24 mouse cellular contexts compared by ENCODE assay signal in genomic region chr6:148577663-148578062, GRCm38 (mm10).
DNase-seq lines count a peak whose midpoint lies in the region; ATAC-seq and TF ChIP-seq lines count a peak whose summit lies in the region.
"Had no signal": no experiment of that assay in that cellular context is flagged by ENCODE, and none has a peak within 500 bp of the region (broad histone marks: within the 10 kb centered on the region; RNA-seq: fewer than 3 reads in every experiment).

No protein-coding gene starts in this region.

- no peak for DNase-seq in forebrain, postnatal 0 days
- no peak for DNase-seq in lung, postnatal 36 days
- DNase-seq in MEL-GATA-1-ER (ENCODE audit: extremely low read depth, low read depth) = peak; percentile 6
- DNase-seq in Muller cell, postnatal 12 days (ENCODE audit: inconsistent ontology term) = no peak
- DNase-seq: adrenal gland, postnatal 14 days; B cell, adult 2 months; cerebellum, adult 8-10 months; cerebellum, postnatal 36 days; gastrocnemius, postnatal 36 days; heart, postnatal 36 days; kidney, adult 2 months; kidney, postnatal 36 days; layer of hippocampus, postnatal 36 days; lung, adult 18-20 months; right cerebral cortex, postnatal 14 days; thymus, postnatal 4 days had no signal

- no peaks in the 10 kb centered on the region for H3K9me3 ChIP-seq in forebrain, postnatal 0 days (ENCODE audit: low read length)
- no peaks in the 10 kb centered on the region for H3K9me3 ChIP-seq in forebrain, embryonic 12.5 days
- H3K9me3 ChIP-seq in lung, embryonic 15.5 days = no peaks in the 10 kb centered on the region
- H3K9me3 ChIP-seq in midbrain, embryonic 16.5 days (replicated peaks; ENCODE audit: control insufficient read depth, low read length, poor library complexity, severe bottlenecking) = no peaks in the 10 kb centered on the region
- H3K9me3 ChIP-seq: limb, embryonic 13.5 days; midbrain, embryonic 12.5 days had no signal

- peaks cover 4% of the 10 kb centered on the region; the same call in 1 of the 2 replicates for H3K4me1 ChIP-seq in forebrain, postnatal 0 days (ENCODE audit: insufficient read depth)
- peaks cover 4% of the 10 kb centered on the region; the same call in 1 of the 2 replicates for H3K4me1 ChIP-seq in forebrain, embryonic 12.5 days
- H3K4me1 ChIP-seq in lung, embryonic 15.5 days = peaks cover 10% of the 10 kb centered on the region; the same call in 1 of the 2 replicates
- H3K4me1 ChIP-seq in midbrain, embryonic 16.5 days (ENCODE audit: control insufficient read depth, insufficient read depth, low read length) = 0 out of 2 replicates have a peak, but pooled peaks cover 2% of the 10 kb centered on the region
- H3K4me1 ChIP-seq: limb, embryonic 13.5 days; midbrain, embryonic 12.5 days had no signal

- no peaks in the 10 kb centered on the region for H3K36me3 ChIP-seq in forebrain, postnatal 0 days (ENCODE audit: insufficient read depth)
- no peaks in the 10 kb centered on the region for H3K36me3 ChIP-seq in forebrain, embryonic 12.5 days (replicated peaks)
- no peaks in the 10 kb centered on the region for H3K36me3 ChIP-seq in lung, embryonic 15.5 days
- no peaks in the 10 kb centered on the region for H3K36me3 ChIP-seq in midbrain, embryonic 16.5 days (ENCODE audit: control insufficient read depth, insufficient read depth, low read length)
- H3K36me3 ChIP-seq: limb, embryonic 13.5 days; midbrain, embryonic 12.5 days had no signal

- 86% methylated on average over 3 of the region's 3 CpGs for WGBS in forebrain, postnatal 0 days
- WGBS in forebrain, embryonic 12.5 days = 85% methylated on average over 3 of the region's 3 CpGs
- WGBS in lung, embryonic 15.5 days = 81% methylated on average over 3 of the region's 3 CpGs
- 86% methylated on average over 3 of the region's 3 CpGs for WGBS in midbrain, embryonic 16.5 days

- H3K27me3 ChIP-seq in forebrain, postnatal 0 days (ENCODE audit: insufficient read depth, low read length) = no peaks in the 10 kb centered on the region
- H3K27me3 ChIP-seq in forebrain, embryonic 12.5 days = no peaks in the 10 kb centered on the region
- H3K27me3 ChIP-seq in lung, embryonic 15.5 days = no peaks in the 10 kb centered on the region
- no peaks in the 10 kb centered on the region for H3K27me3 ChIP-seq in midbrain, embryonic 16.5 days (ENCODE audit: control insufficient read depth, insufficient read depth, low read depth, low read length)
- H3K27me3 ChIP-seq: limb, embryonic 13.5 days; midbrain, embryonic 12.5 days had no signal

- H3K27ac ChIP-seq in forebrain, postnatal 0 days (ENCODE audit: low read depth, low read length) = peak overlapping the region; percentile 35
- H3K27ac ChIP-seq in forebrain, embryonic 12.5 days = no peak overlapping the region
- peak overlapping the region; percentile 52 for H3K27ac ChIP-seq in lung, embryonic 15.5 days
- no peak overlapping the region for H3K27ac ChIP-seq in midbrain, embryonic 16.5 days (ENCODE audit: low read length)
- H3K27ac ChIP-seq: hindbrain, embryonic 14.5 days; limb, embryonic 13.5 days; midbrain, embryonic 12.5 days had no signal

- ATAC-seq in forebrain, postnatal 0 days = no peak
- ATAC-seq in forebrain, embryonic 12.5 days (ENCODE audit: low FRiP score) = no peak
- no peak for ATAC-seq in lung, embryonic 15.5 days (ENCODE audit: borderline replicate concordance, extremely low read depth, low FRiP score, low TSS enrichment)
- peak; percentile 91 for ATAC-seq in megakaryocyte, adult 5-6 weeks (ENCODE audit: poor library complexity, severe bottlenecking)
- ATAC-seq in midbrain, embryonic 16.5 days = no peak
- ATAC-seq: inflammation-experienced regulatory T-cells, adult 6 months had no signal

- H3K4me2 ChIP-seq in forebrain, postnatal 0 days (ENCODE audit: low read depth) = no peak overlapping the region
- no peak overlapping the region for H3K4me2 ChIP-seq in forebrain, embryonic 12.5 days
- H3K4me2 ChIP-seq in lung, embryonic 15.5 days = no peak overlapping the region
- H3K4me2 ChIP-seq in midbrain, embryonic 16.5 days (ENCODE audit: low read length) = no peak overlapping the region
- H3K4me2 ChIP-seq: hindbrain, embryonic 14.5 days; limb, embryonic 13.5 days; midbrain, embryonic 12.5 days had no signal

- no peak overlapping the region for H3K4me3 ChIP-seq in forebrain, postnatal 0 days (ENCODE audit: low read depth, low read length)
- no peak overlapping the region for H3K4me3 ChIP-seq in forebrain, embryonic 12.5 days (replicated peaks)
- H3K4me3 ChIP-seq in lung, embryonic 15.5 days = no peak overlapping the region
- H3K4me3 ChIP-seq in midbrain, embryonic 16.5 days (ENCODE audit: low read depth, low read length) = no peak overlapping the region
- H3K4me3 ChIP-seq: limb, embryonic 13.5 days; midbrain, embryonic 12.5 days had no signal

- no peak for TF ChIP-seq CTCF in forebrain, postnatal 0 days (IDR thresholded peaks at IDR 0.05; ENCODE audit: low read depth)

- H3K9ac ChIP-seq in forebrain, postnatal 0 days = no peak overlapping the region
- H3K9ac ChIP-seq in forebrain, embryonic 12.5 days = no peak overlapping the region
- no peak overlapping the region for H3K9ac ChIP-seq in lung, embryonic 15.5 days
- no peak overlapping the region for H3K9ac ChIP-seq in midbrain, embryonic 16.5 days (ENCODE audit: low read depth, low read length)
- H3K9ac ChIP-seq: hindbrain, embryonic 14.5 days; limb, embryonic 13.5 days; midbrain, embryonic 12.5 days had no signal

Comparison
In these comparisons a context has a peak if more than half of its experiments do, and no peak if none do; other contexts are left out.
1. H3K27ac ChIP-seq: peak in forebrain, postnatal 0 days (single experiment) and lung, embryonic 15.5 days (single experiment); none in forebrain, embryonic 12.5 days (single experiment) and midbrain, embryonic 16.5 days (single experiment).